Mouse (Mus musculus) hindbrain, embryonic 13.5 days (tissue): ENCODE measurements around the gene Idi2. TPM values are rescaled to one million over a fixed set of nuclear protein-coding genes. Genes with fewer than 3 reads are reported as not detected.
"Not testable (repeated sequence)": the region's sequence is repeated elsewhere in the genome, so short reads cannot be mapped to it uniquely, and the experiment has no call there.

Experiments used
- ATAC-seq: fragments of 200-750 bp; cut with Nextera tagmentation; 2 replicates; pipeline ENCODE4 v1.8.0; 2017; ENCODE audit warnings: moderate TSS enrichment; ENCODE audit not compliant: low FRiP score
- H3K27ac ChIP-seq: fragments of 300-500 bp; sonication (generic); 2 replicates; pipeline ENCODE4 v1.5.1; 2015; ENCODE audit warnings: inconsistent platforms, mild to moderate bottlenecking, moderate library complexity
- H3K27me3 ChIP-seq: fragments of 300-500 bp; sonication (generic); 2 replicates; pipeline ENCODE4 v1.6.1; 2015; ENCODE audit warnings: mild to moderate bottlenecking, inconsistent platforms
- H3K36me3 ChIP-seq: fragments of 300-500 bp; sonication (generic); 2 replicates; pipeline ENCODE4 v1.6.1; 2015; ENCODE audit warnings: mild to moderate bottlenecking, inconsistent platforms
- H3K4me1 ChIP-seq: fragments of 300-500 bp; sonication (generic); replicated peaks from 2 replicates; pipeline ENCODE4 v1.6.1; 2015; ENCODE audit warnings: inconsistent platforms
- H3K4me2 ChIP-seq: fragments of 300-500 bp; sonication (generic); 2 replicates; pipeline ENCODE4 v1.6.1; 2015; ENCODE audit warnings: inconsistent platforms, mild to moderate bottlenecking, moderate library complexity
- H3K4me3 ChIP-seq: fragments of 300-500 bp; sonication (generic); 2 replicates; pipeline ENCODE4 v1.5.1; 2015; ENCODE audit warnings: mild to moderate bottlenecking, inconsistent platforms
- H3K9ac ChIP-seq: fragments of 300-500 bp; sonication (generic); 2 replicates; pipeline ENCODE4 v1.6.1; 2015; ENCODE audit warnings: mild to moderate bottlenecking, inconsistent platforms
- H3K9me3 ChIP-seq: fragments of 300-500 bp; sonication (generic); 2 replicates; pipeline ENCODE4 v1.6.1; 2016; ENCODE audit warnings: inconsistent platforms
- WGBS: fragments of 180-500 bp; shearing (Covaris S2); methylation state at CpG from one replicate; pipeline ENCODE4 v1.1.7; 2015; 5-methylcytosine and 5-hydroxymethylcytosine counted together
- polyA plus RNA-seq: library from polyadenylated mRNA; unstranded; fragments of >200 nt; fragmentation: Nextera tagmentation; extraction: Ambion mirVana; gene quantifications from 2 replicates; pipeline ENCODE4 v1.2.1, GENCODE M21; 2015

Idi2 gene
- 0.12 TPM in 1 of 2 replicates, not detected in the other for polyA plus RNA-seq

GRCm38 (mm10) chr13:8952563-8952962 lies at the start of gene Idi2:
Idi2 (plus strand) TSS chr13:8952863.
- ATAC-seq, H3K4me2 ChIP-seq, H3K36me3 ChIP-seq, H3K27ac ChIP-seq, H3K4me1 ChIP-seq, H3K4me3 ChIP-seq, H3K9me3 ChIP-seq, H3K27me3 ChIP-seq, H3K9ac ChIP-seq: not testable (repeated sequence)

- ATAC-seq, H3K4me2 ChIP-seq, H3K4me1 ChIP-seq, H3K36me3 ChIP-seq, H3K4me3 ChIP-seq, H3K27ac ChIP-seq, H3K9ac ChIP-seq, H3K27me3 ChIP-seq: not testable (repeated sequence)
- H3K9me3 ChIP-seq = 0 out of 2 replicates have a peak, but pooled peaks cover 20% of the 10 kb centered on the region
- WGBS = 95% methylated on average over 2 of the region's 2 CpGs
Observed at GRCm38 (mm10) chr13:8905986-8906385, 46.7 kb upstream of the Idi2 start.

GRCm38 (mm10) chr13:8913890-8914289 lies 38.8 kb upstream of the Idi2 start:
- ATAC-seq, H3K9me3 ChIP-seq, H3K27me3 ChIP-seq, H3K27ac ChIP-seq, H3K4me3 ChIP-seq, H3K4me2 ChIP-seq, H3K4me1 ChIP-seq, H3K36me3 ChIP-seq, H3K9ac ChIP-seq: not testable (repeated sequence)
- whole genome bisulfite sequencing = 93% methylated on average over 8 of the region's 8 CpGs

DNA sequence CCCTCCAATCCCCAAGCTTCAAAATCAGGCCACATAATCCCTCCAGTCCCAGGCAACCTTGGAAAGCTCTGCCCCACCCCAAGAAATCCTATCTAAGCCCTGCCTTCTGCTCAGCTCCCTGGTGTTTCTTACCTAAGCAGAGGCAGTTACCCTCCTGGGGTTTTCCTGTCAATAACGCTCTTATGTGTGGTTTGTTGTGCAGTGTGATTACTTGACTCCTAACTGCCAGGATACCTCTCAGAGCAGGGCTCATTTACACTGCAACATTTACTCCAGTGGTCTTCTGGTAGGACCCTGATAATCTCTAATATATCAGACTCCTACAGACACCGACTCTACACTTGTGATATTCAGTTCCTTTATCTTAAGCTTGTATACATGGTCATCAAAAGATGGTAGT lies 19.2 kb upstream of the Idi2 start:
- Histone ChIP-seq H3K9me3 (no peaks in the 10 kb centered on the region), H3K27ac (no peak overlapping the region), H3K4me1 (no peaks in the 10 kb centered on the region), H3K4me3 (no peak overlapping the region), H3K36me3 (no peaks in the 10 kb centered on the region), H3K27me3 (no peaks in the 10 kb centered on the region), H3K9ac (no peak overlapping the region), H3K4me2 (no peak overlapping the region)
- ATAC-seq = no peak
- WGBS = 79% methylated on average over 2 of the region's 2 CpGs

DNA sequence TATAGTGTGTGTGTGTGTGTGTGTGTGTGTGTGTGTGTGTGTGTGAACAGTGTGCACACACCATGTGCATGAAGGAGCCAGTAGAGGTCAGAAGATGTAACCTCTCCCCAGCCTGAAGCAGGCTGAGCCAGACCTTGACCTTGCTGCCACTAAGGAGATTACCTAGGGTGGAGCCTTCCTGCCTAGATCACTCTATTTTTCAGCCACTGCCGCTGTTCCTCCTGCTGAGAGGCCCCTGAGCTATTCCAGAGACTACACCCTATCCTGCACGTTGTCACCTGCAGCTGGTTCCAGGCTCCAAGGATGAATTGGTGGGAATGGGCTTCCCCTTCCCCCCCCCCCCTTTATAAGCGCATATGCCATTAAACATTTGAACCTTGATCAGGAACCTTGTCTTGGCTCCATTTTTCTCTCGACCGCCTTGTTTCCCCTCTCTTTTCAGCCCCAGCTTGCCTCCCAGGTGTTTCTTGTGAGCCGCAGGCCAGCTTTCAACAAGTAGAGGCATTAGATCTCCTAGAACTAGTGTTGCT lies 15.0 kb upstream of the Idi2 start:
- not testable (repeated sequence) for H3K9me3 ChIP-seq, H3K27me3 ChIP-seq, ATAC-seq, H3K4me2 ChIP-seq, H3K4me3 ChIP-seq, H3K4me1 ChIP-seq, H3K36me3 ChIP-seq, H3K27ac ChIP-seq, H3K9ac ChIP-seq
- WGBS = 89% methylated on average over 6 of the region's 6 CpGs

DNA sequence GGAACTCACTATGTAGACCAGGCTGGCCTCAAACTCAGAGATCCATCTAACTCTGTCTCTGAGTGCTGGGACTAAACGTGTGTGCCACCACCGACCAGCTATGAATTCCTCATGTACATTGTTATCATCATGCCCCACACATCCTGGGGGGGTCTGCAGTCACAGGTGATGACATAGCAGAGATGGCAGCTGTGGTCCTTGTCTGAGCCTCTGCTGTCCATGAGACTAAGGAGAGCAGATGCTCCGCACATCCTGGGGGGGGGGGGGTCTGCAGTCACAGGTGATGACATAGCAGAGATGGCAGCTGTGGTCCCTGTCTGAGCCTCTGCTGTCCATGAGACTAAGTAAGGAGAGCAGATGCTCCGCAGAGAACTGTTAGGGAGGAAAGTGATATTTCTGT lies 11.6 kb upstream of the Idi2 start:
- WGBS = 92% methylated on average over 4 of the region's 4 CpGs
- H3K4me3 ChIP-seq, H3K27me3 ChIP-seq, H3K9me3 ChIP-seq, H3K36me3 ChIP-seq, H3K9ac ChIP-seq, H3K27ac ChIP-seq, ATAC-seq, H3K4me1 ChIP-seq, H3K4me2 ChIP-seq: not testable (repeated sequence)

DNA sequence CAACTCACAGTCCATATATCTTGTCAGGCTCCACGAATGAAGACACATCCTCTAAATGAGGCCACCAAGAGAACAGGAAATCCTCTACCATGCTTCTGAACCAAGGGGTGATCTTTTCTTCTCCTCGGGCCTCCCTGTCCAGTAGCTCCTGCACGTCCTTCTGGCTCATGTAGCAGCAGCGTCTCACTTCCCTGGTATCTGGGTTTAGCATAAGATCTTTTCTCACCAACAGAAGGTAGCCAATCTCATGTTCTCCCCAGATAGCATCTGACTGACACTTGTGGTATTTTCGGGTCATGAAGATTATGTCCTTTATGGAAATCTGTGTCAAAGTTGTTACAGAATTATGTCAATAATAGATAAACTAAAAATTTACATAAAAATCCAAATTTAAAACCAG lies 11.0 kb upstream of the Idi2 start:
- ATAC-seq, H3K27ac ChIP-seq: not testable (repeated sequence)

GRCm38 (mm10) chr13:8943828-8944227 lies 8.8 kb upstream of the Idi2 start:
- H3K27ac ChIP-seq, H3K4me3 ChIP-seq, H3K36me3 ChIP-seq, H3K4me1 ChIP-seq, H3K9me3 ChIP-seq, ATAC-seq, H3K4me2 ChIP-seq, H3K9ac ChIP-seq, H3K27me3 ChIP-seq: not testable (repeated sequence)
- WGBS = no CpG with 5 or more reads among the region's 5 CpGs

More for the DNA sequence above, 11.0 kb upstream of the Idi2 start:
- not testable (repeated sequence) for H3K4me3 ChIP-seq, H3K36me3 ChIP-seq, H3K4me1 ChIP-seq, H3K9me3 ChIP-seq, H3K27me3 ChIP-seq, H3K9ac ChIP-seq, H3K4me2 ChIP-seq
- 67% methylated on average over 1 of the region's 5 CpGs for WGBS

- H3K27me3 ChIP-seq, H3K4me3 ChIP-seq, H3K36me3 ChIP-seq, H3K4me2 ChIP-seq, H3K4me1 ChIP-seq, ATAC-seq, H3K27ac ChIP-seq, H3K9me3 ChIP-seq, H3K9ac ChIP-seq: not testable (repeated sequence)
Observed at GRCm38 (mm10) chr13:8948131-8948530, 4.5 kb upstream of the Idi2 start, which contains the start of gene Gm9745. Gm9745 (minus strand) TSS chr13:8948231.

DNA sequence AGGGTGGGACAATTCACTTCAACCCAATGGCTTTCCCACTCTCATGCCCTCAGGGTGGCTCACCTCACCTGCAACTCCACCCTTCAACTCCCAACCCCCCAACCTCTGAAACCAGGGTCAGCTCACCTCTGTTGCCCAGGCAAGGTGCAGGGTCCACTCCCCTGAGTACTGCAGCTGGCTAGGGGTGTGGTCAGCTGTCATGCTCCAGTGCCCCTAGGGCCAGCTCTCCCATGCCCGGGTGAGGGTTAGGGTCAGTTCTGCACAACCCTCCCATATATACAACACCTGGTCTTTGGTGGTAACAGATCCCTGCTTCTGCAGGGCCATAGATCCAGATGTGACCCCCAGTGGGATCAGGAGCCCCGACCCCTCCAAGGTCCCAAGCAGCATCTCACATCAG lies 2.5 kb downstream of the Idi2 start:
- H3K9me3 ChIP-seq, H3K4me3 ChIP-seq, H3K4me1 ChIP-seq, H3K9ac ChIP-seq, ATAC-seq, H3K4me2 ChIP-seq, H3K27me3 ChIP-seq, H3K36me3 ChIP-seq, H3K27ac ChIP-seq: not testable (repeated sequence)
- 100% methylated on average over 2 of the region's 2 CpGs for WGBS

DNA sequence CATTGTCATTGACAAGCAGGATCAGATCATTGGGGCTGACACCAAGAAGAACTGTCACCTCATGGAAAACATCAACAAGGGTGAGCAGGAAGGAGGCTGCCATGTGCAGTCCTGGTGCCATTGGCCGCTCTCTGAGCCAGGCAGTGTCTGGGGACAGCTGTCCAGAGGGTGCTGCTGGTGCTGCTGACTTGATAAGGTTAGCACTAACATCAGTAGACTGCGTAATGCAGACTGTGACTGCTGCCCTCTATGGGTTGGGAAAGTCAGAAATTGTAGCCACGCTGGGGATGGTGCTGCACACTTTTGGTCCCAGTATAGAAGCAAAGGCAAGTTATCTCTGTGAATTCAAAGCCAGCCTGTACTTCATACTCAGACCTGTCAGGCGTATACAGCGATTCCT lies 4.2 kb downstream of the Idi2 start:
- H3K27me3 ChIP-seq, H3K4me2 ChIP-seq, H3K36me3 ChIP-seq, H3K9ac ChIP-seq, H3K27ac ChIP-seq, H3K9me3 ChIP-seq, ATAC-seq, H3K4me1 ChIP-seq, H3K4me3 ChIP-seq: not testable (repeated sequence)
- no CpG with 5 or more reads among the region's 5 CpGs for WGBS

- ATAC-seq, H3K27me3 ChIP-seq, H3K4me2 ChIP-seq, H3K4me1 ChIP-seq, H3K4me3 ChIP-seq, H3K9me3 ChIP-seq, H3K27ac ChIP-seq, H3K36me3 ChIP-seq, H3K9ac ChIP-seq: not testable (repeated sequence)
- WGBS = 71% methylated on average over 1 of the region's 5 CpGs
Observed at GRCm38 (mm10) chr13:8959058-8959457, 6.4 kb downstream of the Idi2 start.

DNA sequence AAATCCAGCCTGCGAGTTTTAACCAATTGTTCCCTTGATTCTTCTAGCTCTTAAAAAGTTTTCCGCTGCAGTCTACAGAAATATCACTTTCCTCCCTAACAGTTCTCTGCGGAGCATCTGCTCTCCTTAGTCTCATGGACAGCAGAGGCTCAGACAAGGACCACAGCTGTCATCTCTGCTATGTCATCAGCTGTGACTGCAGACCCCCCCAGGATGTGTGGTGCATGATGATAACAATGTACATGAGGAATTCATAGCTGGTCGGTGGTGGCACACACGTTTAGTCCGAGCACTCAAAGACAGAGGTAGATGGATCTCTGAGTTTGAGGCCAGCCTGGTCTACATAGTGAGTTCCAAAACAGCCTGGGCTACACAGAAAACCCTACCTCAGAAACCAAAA lies 6.9 kb downstream of the Idi2 start:
- not testable (repeated sequence) for H3K4me1 ChIP-seq, H3K27me3 ChIP-seq, H3K4me2 ChIP-seq, H3K4me3 ChIP-seq, H3K9me3 ChIP-seq, H3K9ac ChIP-seq, H3K36me3 ChIP-seq, H3K27ac ChIP-seq, ATAC-seq
- WGBS = 88% methylated on average over 5 of the region's 6 CpGs
